Mouse (Mus musculus): Measurements from ENCODE around the gene Dhx36.

GRCm38 (mm10) chr3:62449871-62450496 lies 56.8 kb downstream of the Dhx36 start:
- no peak for TF ChIP-seq CTCF (IDR thresholded peaks at IDR 0.05; ENCODE audit: borderline replicate concordance, control insufficient read depth, extremely low read depth, insufficient read depth, low read length, poor library complexity)
- TF ChIP-seq POLR2A (IDR thresholded peaks at IDR 0.05; ENCODE audit: control insufficient read depth, extremely low read depth, insufficient read depth, low read length, poor library complexity): no peak
